Comparison of ENCODE assay signal across 8 mouse cellular contexts in genomic region chr19:5023621-5024479, GRCm38 (mm10). TPM values are rescaled to one million over a fixed set of nuclear protein-coding genes. Genes with fewer than 3 reads are reported as not detected.
DNase-seq lines count a peak whose midpoint lies in the region; ATAC-seq and TF ChIP-seq lines count a peak whose summit lies in the region.

Slc29a2 (plus strand) TSS chr19:5023860.

- in situ Hi-C loops in ES-E14 (cut with MboI; ENCODE audit: low sequenced_read_pairs in 2 of 2, unreplicated experiment in 2 of 2): no loop called here

- peaks cover 27% of the 10 kb centered on the region for H3K36me3 ChIP-seq in ES-E14 (ENCODE audit: control insufficient read depth, insufficient read depth, low read length, poor library complexity, severe bottlenecking)
- H3K36me3 ChIP-seq in forebrain, embryonic 16.5 days (ENCODE audit: control insufficient read depth, insufficient read depth): peaks cover 5% of the 10 kb centered on the region; the same call in 1 of the 2 replicates
- H3K36me3 ChIP-seq in lung, embryonic 14.5 days (ENCODE audit: insufficient read depth): peaks cover 20% of the 10 kb centered on the region

- H3K9me3 ChIP-seq in ES-E14 (ENCODE audit: control insufficient read depth, insufficient read depth, low read depth, low read length): no peaks in the 10 kb centered on the region
- no peaks in the 10 kb centered on the region for H3K9me3 ChIP-seq in forebrain, embryonic 16.5 days (ENCODE audit: control insufficient read depth, low read length)
- no peaks in the 10 kb centered on the region for H3K9me3 ChIP-seq in lung, embryonic 14.5 days (ENCODE audit: low read depth, low read length)

- peak; percentile 96 for DNase-seq in ES-E14 (ENCODE audit: low read depth, low spot score)
- peak; percentile 92 for DNase-seq in cerebellum, adult 11-12 months
- DNase-seq in heart, postnatal 36 days: peak; percentile 88 to 90
- peak; percentile 84 to 86 for DNase-seq in layer of hippocampus, adult 8-10 months (ENCODE audit: low spot score in 2 of 2)
- DNase-seq in lung, embryonic 14.5 days: peak; percentile 97
- DNase-seq in testis, postnatal 14 days (ENCODE audit: low spot score): peak; percentile 88

- peak within 1 kb of the TSS; percentile 68; the same call in 1 of the 2 replicates for H3K27ac ChIP-seq in ES-E14 (ENCODE audit: insufficient read depth, low read depth, low read length, poor library complexity, severe bottlenecking)
- peak within 1 kb of the TSS; percentile 89 for H3K27ac ChIP-seq in forebrain, embryonic 16.5 days (ENCODE audit: low read length)
- H3K27ac ChIP-seq in lung, embryonic 14.5 days (ENCODE audit: low read depth): peak within 1 kb of the TSS; percentile 71

- WGBS in forebrain, embryonic 16.5 days: under 1% methylated on average over 61 of the region's 62 CpGs
- WGBS in lung, embryonic 14.5 days: 0% methylated on average over 62 of the region's 62 CpGs

- peak within 1 kb of the TSS; percentile 80 to 85 for H3K4me3 ChIP-seq in ES-E14 (ENCODE audit: insufficient read depth in 1 of 2, low read depth in 1 of 2, low read length in 2 of 2, poor library complexity in 1 of 2, severe bottlenecking in 1 of 2)
- H3K4me3 ChIP-seq in forebrain, embryonic 16.5 days (replicated peaks; ENCODE audit: low read length): peak within 1 kb of the TSS; percentile 87
- H3K4me3 ChIP-seq in lung, embryonic 14.5 days (ENCODE audit: low read depth, low read length): peak within 1 kb of the TSS; percentile 68

- H3K9ac ChIP-seq in ES-E14 (ENCODE audit: insufficient read depth, low read depth, low read length, poor library complexity, severe bottlenecking): peak within 1 kb of the TSS; percentile 88
- peak within 1 kb of the TSS; percentile 92 for H3K9ac ChIP-seq in forebrain, embryonic 16.5 days (replicated peaks; ENCODE audit: low read depth, low read length)
- H3K9ac ChIP-seq in lung, embryonic 14.5 days: peak within 1 kb of the TSS; percentile 49

- H3K4me1 ChIP-seq in ES-E14 (ENCODE audit: control insufficient read depth in 2 of 2, insufficient read depth in 2 of 2, low read length in 2 of 2, poor library complexity in 1 of 2): peaks cover 3 to 6% of the 10 kb centered on the region in 2 experiments; a peak in 2 of 4 replicates
- peaks cover 4% of the 10 kb centered on the region for H3K4me1 ChIP-seq in forebrain, embryonic 16.5 days (replicated peaks; ENCODE audit: control insufficient read depth, insufficient read depth, low read length)
- H3K4me1 ChIP-seq in lung, embryonic 14.5 days (ENCODE audit: insufficient read depth): peaks cover 4% of the 10 kb centered on the region; the same call in 1 of the 2 replicates

- intact Hi-C loops in heart, postnatal 36 days (cut with DNase I): no loop called here

- H3K27me3 ChIP-seq in forebrain, embryonic 16.5 days (replicated peaks; ENCODE audit: control insufficient read depth, insufficient read depth, low read length): no peaks in the 10 kb centered on the region
- H3K27me3 ChIP-seq in lung, embryonic 14.5 days (ENCODE audit: insufficient read depth, low read length): no peaks in the 10 kb centered on the region

- H3K4me2 ChIP-seq in forebrain, embryonic 16.5 days (ENCODE audit: low read length): peak within 1 kb of the TSS; percentile 79
- H3K4me2 ChIP-seq in lung, embryonic 14.5 days: peak within 1 kb of the TSS; percentile 92

- no peak for TF ChIP-seq CTCF in lung, embryonic 14.5 days (IDR thresholded peaks at IDR 0.05; ENCODE audit: low read depth)

- peak; percentile 95 for ATAC-seq in forebrain, embryonic 16.5 days
- peak; percentile 96 for ATAC-seq in lung, embryonic 14.5 days (ENCODE audit: insufficient read depth)
- peak; percentile 93 for ATAC-seq in neutrophil, adult 5-6 weeks (ENCODE audit: extremely low read depth, insufficient number of reproducible peaks, low FRiP score, poor library complexity, severe bottlenecking)

TF ChIP-seq in ES-E14, 5 proteins besides CTCF, POLR2A, EP300 and RAD21:
- no peak for TF ChIP-seq ZNF384 (IDR thresholded peaks at IDR 0.05; ENCODE audit: low read depth, low read length)
- peak; percentile 100 for TF ChIP-seq HCFC1 (IDR thresholded peaks at IDR 0.05; ENCODE audit: borderline replicate concordance, insufficient read depth, low read length)
- peak; percentile 27; the same call in 1 of the 2 replicates for TF ChIP-seq CHD2 (IDR thresholded peaks at IDR 0.05; ENCODE audit: low read depth, low read length)
- TF ChIP-seq MAFK (IDR thresholded peaks at IDR 0.05; ENCODE audit: insufficient read depth, low read depth, low read length): no peak

RNA-seq across cellular contexts. Expression of gene Slc29a2, which starts in this region (rescaled TPM):
- total RNA-seq in ES-E14 (2012; rRNA removed): 21.0 and 33.4 TPM in 2 replicates
- polyA plus RNA-seq in forebrain, embryonic 16.5 days (2015; fragmentation: Nextera tagmentation; extraction: Ambion mirVana): 11.2 and 13.4 TPM in 2 replicates
- 10 to 100 TPM; 12.7 to 13.2 TPM for total RNA-seq in heart, postnatal 36 days (2021)
- total RNA-seq in layer of hippocampus, adult 8-10 months (2022): 10 to 100 TPM; 12.3 to 19.8 (median 16.3) TPM
- 3.1 and 3.4 TPM in 2 replicates for polyA plus RNA-seq in lung, embryonic 14.5 days (2014; fragmentation: Nextera tagmentation; extraction: Ambion mirVana)
- total RNA-seq in neutrophil, adult 5-6 weeks (2017): 1.2 TPM in 1 of 2 replicates, not detected in the other

Comparison
In these comparisons a context has a peak if more than half of its experiments do, and no peak if none do; other contexts are left out.
1. Peak in every context shown above with its lines: DNase-seq, ATAC-seq, H3K4me3 ChIP-seq and H3K27ac ChIP-seq.